Mouse (Mus musculus): ENCODE measurements around the gene Adat1.

GRCm38 (mm10) chr8:111951317-111951716 is 40.8 kb downstream of the Adat1 start:
- no peak for TF ChIP-seq POLR2A (IDR thresholded peaks at IDR 0.05; ENCODE audit: borderline replicate concordance, control insufficient read depth, low read depth, low read length)
- TF ChIP-seq CTCF (IDR thresholded peaks at IDR 0.05; ENCODE audit: control insufficient read depth, insufficient read depth, low read length) = no peak

Measured in bone marrow, adult 2 months (tissue).